Mouse (Mus musculus) kidney, embryonic 16.5 days (tissue): ENCODE results near the gene Ell. TPM values are rescaled to one million over a fixed set of nuclear protein-coding genes. Genes with fewer than 3 reads are reported as not detected.
"Not testable (repeated sequence)": the region's sequence is repeated elsewhere in the genome, so short reads cannot be mapped to it uniquely, and the experiment has no call there.

Source experiments
- ATAC-seq: fragments of 200-750 bp; cut with Nextera tagmentation; 2 replicates; pipeline ENCODE4 v1.8.0; 2017; ENCODE audit warnings: moderate TSS enrichment; ENCODE audit not compliant: low FRiP score, low TSS enrichment
- H3K27ac ChIP-seq: fragments of 300-500 bp; sonication (generic); 2 replicates; pipeline ENCODE4 v1.5.1; 2014; ENCODE audit warnings: low read length
- H3K27me3 ChIP-seq: fragments of 300-500 bp; sonication (generic); 2 replicates; pipeline ENCODE4 v1.6.1; 2014; ENCODE audit warnings: low read length, control low read depth, mixed read lengths; ENCODE audit not compliant: insufficient read depth
- H3K36me3 ChIP-seq: fragments of 300-500 bp; sonication (generic); 2 replicates; pipeline ENCODE4 v1.6.1; 2014; ENCODE audit warnings: low read length, control low read depth, mixed read lengths; ENCODE audit not compliant: insufficient read depth
- H3K4me1 ChIP-seq: fragments of 300-500 bp; sonication (generic); 2 replicates; pipeline ENCODE4 v1.6.1; 2014; ENCODE audit warnings: low read length, control low read depth, mixed read lengths; ENCODE audit not compliant: insufficient read depth
- H3K4me2 ChIP-seq: fragments of 300-500 bp; sonication (generic); replicated peaks from 2 replicates; pipeline ENCODE4 v1.6.1; 2014; ENCODE audit warnings: low read depth, low read length
- H3K4me3 ChIP-seq: fragments of 300-500 bp; sonication (generic); 2 replicates; pipeline ENCODE4 v1.5.1; 2014; ENCODE audit warnings: mild to moderate bottlenecking, low read length
- H3K9ac ChIP-seq: fragments of 300-500 bp; sonication (generic); replicated peaks from 2 replicates; pipeline ENCODE4 v1.6.1; 2014; ENCODE audit warnings: low read length
- H3K9me3 ChIP-seq: fragments of 300-500 bp; sonication (generic); 2 replicates; pipeline ENCODE4 v1.6.1; 2016; ENCODE audit warnings: low read length, control low read depth
- WGBS: fragments of 180-500 bp; shearing (Covaris S2); extraction: QIAGEN DNeasy Blood & Tissue Kit; methylation state at CpG from one replicate; pipeline ENCODE4 v1.1.7; 2014; 5-methylcytosine and 5-hydroxymethylcytosine counted together
- polyA plus RNA-seq: library from polyadenylated mRNA; unstranded; fragments of >200 nt; fragmentation: Nextera tagmentation; extraction: Ambion mirVana; gene quantifications from 2 replicates; pipeline ENCODE4 v1.2.1, GENCODE M21; 2015

The Ell gene
- polyA plus RNA-seq, 1 experiment from 2014 or later = 24.1 TPM

- H3K4me1 ChIP-seq = peaks cover 12% of the 10 kb centered on the region; the same call in 1 of the 2 replicates
- peak overlapping the region; percentile 35; the same call in 1 of the 2 replicates for H3K27ac ChIP-seq
- H3K9me3 ChIP-seq = no peaks in the 10 kb centered on the region
- H3K4me3 ChIP-seq = no peak overlapping the region
- 52% methylated on average over 4 of the region's 4 CpGs for WGBS
- ATAC-seq = peak; percentile 49; the same call in 1 of the 2 replicates
- H3K4me2 ChIP-seq = no peak overlapping the region
- H3K36me3 ChIP-seq = peaks cover 20% of the 10 kb centered on the region
- H3K27me3 ChIP-seq = no peaks in the 10 kb centered on the region
- H3K9ac ChIP-seq = no peak overlapping the region
These were observed 35.7 kb downstream of the Ell start for GRCm38 (mm10) chr8:70574915-70575314.

- 94% methylated on average over 3 of the region's 3 CpGs for WGBS
- no peaks in the 10 kb centered on the region for H3K27me3 ChIP-seq
- H3K4me1 ChIP-seq = peaks cover 8% of the 10 kb centered on the region; the same call in 1 of the 2 replicates
- no peak for ATAC-seq
- H3K36me3 ChIP-seq = peaks cover 39% of the 10 kb centered on the region
- no peak overlapping the region for H3K4me2 ChIP-seq
- H3K9ac ChIP-seq = no peak overlapping the region
- H3K4me3 ChIP-seq = no peak overlapping the region
- no peaks in the 10 kb centered on the region for H3K9me3 ChIP-seq
- H3K27ac ChIP-seq = no peak overlapping the region
These were observed 38.0 kb downstream of the Ell start for GRCm38 (mm10) chr8:70577207-70577606.

- WGBS = 91% methylated on average over 18 of the region's 18 CpGs
- Histone ChIP-seq H3K4me1 (no peaks in the 10 kb centered on the region), H3K4me3 (no peak overlapping the region), H3K9me3 (no peaks in the 10 kb centered on the region), H3K36me3 (peaks cover 53% of the 10 kb centered on the region), H3K9ac (no peak overlapping the region), H3K27me3 (no peaks in the 10 kb centered on the region), H3K27ac (no peak overlapping the region), H3K4me2 (no peak overlapping the region)
- ATAC-seq = no peak
These were observed 44.5 kb downstream of the Ell start for GRCm38 (mm10) chr8:70583476-70584387.

- peaks cover 54% of the 10 kb centered on the region for H3K36me3 ChIP-seq
- no peak overlapping the region for H3K9ac ChIP-seq
- no peak; the same call in none of the 2 replicates for ATAC-seq
- H3K4me2 ChIP-seq = no peak overlapping the region
- no peaks in the 10 kb centered on the region for H3K9me3 ChIP-seq
- H3K4me3 ChIP-seq = no peak overlapping the region
- WGBS = 93% methylated on average over 9 of the region's 9 CpGs
- no peak overlapping the region for H3K27ac ChIP-seq
- no peaks in the 10 kb centered on the region for H3K4me1 ChIP-seq
- H3K27me3 ChIP-seq = no peaks in the 10 kb centered on the region
These were observed 45.5 kb downstream of the Ell start for GRCm38 (mm10) chr8:70584606-70585257.

GRCm38 (mm10) chr8:70585258-70585652 is 46.0 kb downstream of the Ell start:
- Histone ChIP-seq H3K36me3 (peaks cover 53% of the 10 kb centered on the region), H3K27ac (no peak overlapping the region), H3K9ac (no peak overlapping the region), H3K4me1 (no peaks in the 10 kb centered on the region), H3K9me3 (no peaks in the 10 kb centered on the region), H3K27me3 (no peaks in the 10 kb centered on the region), H3K4me2 (no peak overlapping the region), H3K4me3 (no peak overlapping the region)
- peak; percentile 43 for ATAC-seq
- WGBS = 36% methylated on average over 7 of the region's 7 CpGs

GRCm38 (mm10) chr8:70587955-70588354 is 48.7 kb downstream of the Ell start:
- not testable (repeated sequence) for ATAC-seq
- peaks cover 50% of the 10 kb centered on the region for H3K36me3 ChIP-seq
- WGBS = 92% methylated on average over 4 of the region's 4 CpGs

GRCm38 (mm10) chr8:70591569-70591968 is 52.3 kb downstream of the Ell start:
- 88% methylated on average over 12 of the region's 12 CpGs for WGBS
- no peak overlapping the region for H3K9ac ChIP-seq
- peaks cover 28% of the 10 kb centered on the region for H3K4me1 ChIP-seq
- no peak overlapping the region for H3K4me3 ChIP-seq
- no peak overlapping the region for H3K4me2 ChIP-seq
- H3K36me3 ChIP-seq = peaks cover 38% of the 10 kb centered on the region
- no peak overlapping the region for H3K27ac ChIP-seq
- no peaks in the 10 kb centered on the region for H3K27me3 ChIP-seq
- no peak for ATAC-seq
- no peaks in the 10 kb centered on the region for H3K9me3 ChIP-seq

More at GRCm38 (mm10) chr8:70587955-70588354, 48.7 kb downstream of the Ell start:
- H3K4me3 ChIP-seq, H3K4me1 ChIP-seq, H3K27ac ChIP-seq, H3K27me3 ChIP-seq, H3K9me3 ChIP-seq, H3K4me2 ChIP-seq, H3K9ac ChIP-seq: not testable (repeated sequence)

GRCm38 (mm10) chr8:70593173-70593572 is 53.9 kb downstream of the Ell start:
- no peaks in the 10 kb centered on the region for H3K27me3 ChIP-seq
- 35% methylated on average over 8 of the region's 8 CpGs for WGBS
- peak overlapping the region; percentile 68; the same call in 1 of the 2 replicates for H3K4me3 ChIP-seq
- peak overlapping the region; percentile 57 for H3K9ac ChIP-seq
- H3K9me3 ChIP-seq = no peaks in the 10 kb centered on the region
- ATAC-seq = 0 out of 2 replicates have a peak, but pooled peaks have one; percentile 4
- peak overlapping the region; percentile 82 for H3K27ac ChIP-seq
- H3K4me2 ChIP-seq = peak overlapping the region; percentile 99
- H3K4me1 ChIP-seq = peaks cover 44% of the 10 kb centered on the region
- H3K36me3 ChIP-seq = peaks cover 35% of the 10 kb centered on the region

- peaks cover 33% of the 10 kb centered on the region for H3K36me3 ChIP-seq
- ATAC-seq = peak; percentile 91
- peak within 1 kb of the TSS; percentile 68 for H3K4me3 ChIP-seq
- H3K4me2 ChIP-seq = peak within 1 kb of the TSS; percentile 99
- H3K4me1 ChIP-seq = peaks cover 53% of the 10 kb centered on the region
- H3K9ac ChIP-seq = peak within 1 kb of the TSS; percentile 76
- no peaks in the 10 kb centered on the region for H3K27me3 ChIP-seq
- under 1% methylated on average over 39 of the region's 40 CpGs for WGBS
- peak within 1 kb of the TSS; percentile 82 for H3K27ac ChIP-seq
- no peaks in the 10 kb centered on the region for H3K9me3 ChIP-seq
These were observed 54.8 kb downstream of the Ell start, which contains the start of gene Isyna1 for GRCm38 (mm10) chr8:70593961-70594609. TSS of gene Isyna1 (plus strand) at chr8:70594373.
